8 mouse cellular contexts compared by ENCODE assay signal in the genomic region with DNA sequence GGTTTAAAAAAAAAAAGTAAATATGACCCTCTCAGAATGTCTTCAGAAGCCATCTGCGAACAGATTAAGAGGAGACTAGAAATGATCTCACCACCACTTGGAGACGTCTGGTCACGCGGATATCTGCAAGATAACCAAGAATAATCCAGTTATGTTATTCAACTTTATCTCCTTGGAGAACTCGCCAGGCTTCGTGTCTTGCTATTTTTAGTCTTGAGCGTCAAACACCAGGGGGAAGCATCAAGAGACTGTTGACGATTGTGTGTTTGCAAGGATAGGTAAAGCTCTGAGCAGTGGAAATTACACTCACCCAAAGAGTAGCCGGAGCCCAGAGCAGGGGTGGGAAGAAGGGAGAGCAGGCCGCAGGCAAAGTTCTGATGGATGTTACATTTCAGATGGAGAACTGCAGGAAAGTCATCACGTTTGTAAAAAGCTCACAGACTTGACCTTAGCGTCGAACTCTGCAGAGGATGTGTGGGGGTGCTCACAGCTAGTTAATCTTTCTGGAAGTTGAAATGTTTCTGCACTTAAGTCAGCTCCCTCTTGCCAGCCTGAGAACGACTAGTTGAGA. TPM values are rescaled to one million over a fixed set of nuclear protein-coding genes. Genes with fewer than 3 reads are reported as not detected.
DNase-seq lines count a peak whose midpoint lies in the region; ATAC-seq lines count a peak whose summit lies in the region.
"Had no signal": no experiment of that assay in that cellular context is flagged by ENCODE, and none has a peak within 500 bp of the region (broad histone marks: within the 10 kb centered on the region; RNA-seq: fewer than 3 reads in every experiment).

No protein-coding gene starts in this region.

- no peaks in the 10 kb centered on the region for H3K36me3 ChIP-seq in lung, embryonic 16.5 days (ENCODE audit: control insufficient read depth, insufficient read depth, low read length)
- H3K36me3 ChIP-seq: embryonic facial prominence, embryonic 12.5 days had no signal

- intact Hi-C loops in heart, postnatal 10 days (cut with DNase I) = loop anchor here (1.0 to 2.0 kb wide), 2 partner anchors 30 to 42 kb away; no protein-coding TSS in a partner anchor
- intact Hi-C loops in left cerebral cortex, postnatal 10 days (cut with DNase I) = no loop called here

- H3K9me3 ChIP-seq in lung, embryonic 16.5 days (ENCODE audit: control insufficient read depth, low read length) = no peaks in the 10 kb centered on the region
- H3K9me3 ChIP-seq: embryonic facial prominence, embryonic 12.5 days had no signal

- no peak overlapping the region for H3K9ac ChIP-seq in lung, embryonic 16.5 days (ENCODE audit: low read length)
- H3K9ac ChIP-seq: embryonic facial prominence, embryonic 12.5 days had no signal

- peak overlapping the region; percentile 43 for H3K27ac ChIP-seq in lung, embryonic 16.5 days (ENCODE audit: low read length)
- H3K27ac ChIP-seq: embryonic facial prominence, embryonic 12.5 days had no signal

- no peaks in the 10 kb centered on the region for H3K27me3 ChIP-seq in lung, embryonic 16.5 days (ENCODE audit: control insufficient read depth, insufficient read depth, low read depth, low read length)
- H3K27me3 ChIP-seq: embryonic facial prominence, embryonic 12.5 days had no signal

- 19% methylated on average over 14 of the region's 14 CpGs for WGBS in lung, embryonic 16.5 days

- DNase-seq in lung, postnatal 25 days (ENCODE audit: low spot score) = no peak
- DNase-seq in heart, adult 8-10 months (ENCODE audit: low spot score) = peak; percentile 74
- peak; percentile 66 to 70 for DNase-seq in heart, postnatal 10 days
- DNase-seq in skeletal muscle tissue, adult 2 months (ENCODE audit: low read depth, low spot score) = peak; percentile 44
- no peak for DNase-seq in urinary bladder, adult 2 months (ENCODE audit: low spot score)
- DNase-seq in left cerebral cortex, postnatal 10 days (ENCODE audit: extremely low spot score in 1 of 2, low spot score in 2 of 2) = no peak

- peaks cover 8% of the 10 kb centered on the region; the same call in 1 of the 2 replicates for H3K4me1 ChIP-seq in lung, embryonic 16.5 days (replicated peaks; ENCODE audit: control insufficient read depth, insufficient read depth, low read length)
- H3K4me1 ChIP-seq: embryonic facial prominence, embryonic 12.5 days had no signal

- no peak overlapping the region for H3K4me3 ChIP-seq in lung, embryonic 16.5 days (ENCODE audit: low read length)
- H3K4me3 ChIP-seq: embryonic facial prominence, embryonic 12.5 days had no signal

- no peak overlapping the region for H3K4me2 ChIP-seq in lung, embryonic 16.5 days (ENCODE audit: low read depth, low read length)
- H3K4me2 ChIP-seq: embryonic facial prominence, embryonic 12.5 days had no signal

- peak; percentile 54; the same call in 1 of the 2 replicates for ATAC-seq in lung, embryonic 16.5 days (ENCODE audit: low read depth)

RNA-seq across cellular contexts. Expression of a gene that starts 40.3 kb away (rescaled TPM):
- polyA plus RNA-seq in lung, embryonic 16.5 days (2015; fragmentation: Nextera tagmentation; extraction: Ambion mirVana) = 45.5 and 48.6 TPM in 2 replicates
- total RNA-seq in heart, adult 8-10 months (2022) = 10 to 100 TPM; 23.9 to 33.3 (median 28.1) TPM
- 10 to 100 TPM; 48.2 to 70.9 TPM for total RNA-seq in heart, postnatal 10 days (2021)
- polyA plus RNA-seq in urinary bladder, adult 2 months (2012; rRNA removed) = 1,023 and 1,143 TPM in 2 replicates
- total RNA-seq in left cerebral cortex, postnatal 10 days (2021) = 1 to 10 TPM; 1.1 to 1.5 TPM

Comparison
In these comparisons a context has a peak if more than half of its experiments do, and no peak if none do; other contexts are left out.
1. DNase-seq: peak in heart, adult 8-10 months (single experiment), heart, postnatal 10 days (2 of 2) and skeletal muscle tissue, adult 2 months (single experiment); none in lung, postnatal 25 days (single experiment), urinary bladder, adult 2 months (single experiment) and left cerebral cortex, postnatal 10 days (0 of 2).
2. RNA of a gene that starts 40.3 kb away (total RNA-seq): 48.2 to 70.9 TPM in heart, postnatal 10 days and 23.9 to 33.3 TPM in heart, adult 8-10 months; 1.1 to 1.5 TPM in left cerebral cortex, postnatal 10 days; every median in the first group is over 10 times any median in the second.